Mouse (Mus musculus) cerebral cortex, adult 2 months (tissue): ENCODE measurements around the gene Erbb3.

Experiments used
- WGBS: fragments of 180-500 bp; shearing (Covaris S2); methylation state at CpG from one replicate; pipeline ENCODE4 v1.1.7; 2018; 5-methylcytosine and 5-hydroxymethylcytosine counted together

The Erbb3 gene

GRCm38 (mm10) chr10:128612433-128613153 lies 23.1 kb upstream of the Erbb3 start:
- WGBS: 13% methylated on average over 16 of the region's 16 CpGs

DNA sequence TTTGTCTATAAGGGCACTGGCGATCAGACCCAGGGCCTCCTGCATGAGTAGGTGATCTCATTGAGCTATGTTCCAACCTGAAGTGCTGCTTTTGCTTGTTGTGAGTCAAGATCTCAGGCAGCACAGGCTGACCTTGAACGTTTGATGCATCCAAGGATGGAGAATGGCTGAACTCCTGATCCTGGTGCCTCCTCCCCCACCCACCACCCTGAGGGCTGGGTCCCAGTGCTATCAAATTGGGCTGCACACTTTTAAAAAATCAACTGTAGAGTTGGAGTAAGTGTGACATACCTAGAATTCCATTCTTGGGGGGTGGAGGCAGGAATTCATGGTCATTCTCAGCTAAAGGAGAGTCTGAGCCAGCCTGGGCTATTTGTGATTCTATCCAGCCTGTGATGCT lies 17.0 kb upstream of the Erbb3 start:
- 60% methylated on average over 2 of the region's 2 CpGs for WGBS

DNA sequence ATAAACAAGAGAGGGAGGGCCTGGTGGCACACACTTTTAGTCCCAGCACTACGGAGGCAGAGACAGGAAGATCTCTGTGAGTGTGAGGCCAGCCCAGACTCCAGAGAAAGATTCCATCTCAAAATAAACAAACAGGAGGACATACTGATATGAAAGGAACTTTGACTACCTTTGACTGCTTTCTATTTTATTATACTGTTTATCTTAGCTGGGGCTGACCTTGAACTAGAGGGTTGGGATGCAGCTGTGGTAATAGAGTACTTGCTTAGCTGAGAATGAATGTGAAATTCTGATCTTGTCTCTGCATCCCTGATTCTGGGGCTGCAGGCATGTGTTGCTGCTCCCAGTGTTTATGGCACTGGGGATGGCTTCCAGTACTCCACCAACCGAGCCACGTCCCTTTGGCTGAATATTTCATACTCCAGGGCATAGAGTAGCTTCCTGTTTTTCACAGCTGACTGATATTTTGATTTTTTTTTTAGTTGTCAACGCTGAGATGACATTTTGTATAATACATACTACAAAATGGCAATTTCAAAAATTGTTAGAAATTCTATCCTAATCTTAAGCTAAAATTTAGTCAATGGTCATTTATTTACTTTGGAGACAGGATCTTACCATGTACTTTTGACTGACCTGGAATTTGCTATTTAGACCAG lies 13.1 kb upstream of the Erbb3 start:
- 73% methylated on average over 4 of the region's 4 CpGs for WGBS

DNA sequence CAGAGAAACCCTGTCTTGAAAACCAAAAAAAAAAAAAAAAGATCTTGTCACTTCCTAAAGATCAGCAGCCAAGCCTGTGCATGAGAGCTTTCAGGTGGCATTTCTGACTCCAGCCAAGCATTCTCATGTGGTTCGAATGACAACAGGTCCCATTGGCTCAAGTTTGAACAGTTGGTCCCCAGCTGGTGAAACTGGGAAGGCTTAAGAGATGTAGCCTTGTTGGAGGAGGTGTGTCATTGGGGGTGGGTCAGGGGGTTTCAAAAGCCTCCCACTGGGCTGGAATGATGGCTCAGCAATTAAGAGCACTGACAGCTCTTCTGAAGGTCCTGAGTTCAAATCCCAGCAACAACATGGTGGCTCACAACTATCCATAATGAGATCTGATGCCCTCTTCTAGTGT lies 12.0 kb upstream of the Erbb3 start:
- 86% methylated on average over 1 of the region's 1 CpGs for WGBS

GRCm38 (mm10) chr10:128598476-128598875 lies 9.0 kb upstream of the Erbb3 start:
- WGBS: 87% methylated on average over 2 of the region's 2 CpGs

- WGBS: 56% methylated on average over 5 of the region's 5 CpGs
These were observed 3.3 kb upstream of the Erbb3 start for GRCm38 (mm10) chr10:128592797-128593196.

- WGBS: 90% methylated on average over 6 of the region's 6 CpGs
These were observed 2.0 kb upstream of the Erbb3 start for GRCm38 (mm10) chr10:128591436-128591835.

DNA sequence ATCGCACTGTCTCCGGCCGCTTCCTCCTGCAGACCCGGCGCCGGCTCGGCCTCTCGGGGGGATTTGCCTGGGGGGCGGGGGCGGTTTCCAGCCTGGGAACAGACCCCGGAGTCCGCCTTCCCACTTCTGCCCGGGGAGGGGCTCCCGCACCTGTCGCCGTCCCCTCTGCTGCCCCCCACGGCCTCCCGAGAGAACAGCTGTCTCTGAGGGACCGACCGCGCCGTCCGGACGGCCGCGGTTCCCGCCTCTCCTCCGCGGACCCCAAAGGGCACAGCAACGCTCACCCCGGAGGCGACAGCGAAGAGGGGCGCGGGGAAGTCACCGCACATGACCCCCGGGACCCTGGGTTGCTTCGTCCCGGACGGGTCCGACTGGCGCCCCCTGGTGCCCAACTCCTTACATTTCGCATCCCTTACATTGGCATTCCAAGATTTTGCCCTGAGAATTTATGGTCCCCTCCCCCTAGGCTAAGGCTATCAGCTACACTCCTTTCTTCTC lies 790 bp upstream of the Erbb3 start:
- WGBS: under 1% methylated on average over 43 of the region's 43 CpGs

GRCm38 (mm10) chr10:128588775-128589463 lies 533 bp downstream of the Erbb3 start:
- 9% methylated on average over 23 of the region's 23 CpGs for WGBS

GRCm38 (mm10) chr10:128588136-128588535 lies 1.3 kb downstream of the Erbb3 start:
- WGBS: 48% methylated on average over 1 of the region's 1 CpGs

GRCm38 (mm10) chr10:128587697-128588096 lies 1.8 kb downstream of the Erbb3 start:
- 65% methylated on average over 8 of the region's 8 CpGs for WGBS

GRCm38 (mm10) chr10:128587120-128587519 lies 2.3 kb downstream of the Erbb3 start:
- 60% methylated on average over 4 of the region's 4 CpGs for WGBS

GRCm38 (mm10) chr10:128586546-128586945 lies 2.9 kb downstream of the Erbb3 start:
- 42% methylated on average over 1 of the region's 1 CpGs for WGBS

- 20% methylated on average over 4 of the region's 4 CpGs for WGBS
These were observed 5.1 kb downstream of the Erbb3 start for GRCm38 (mm10) chr10:128584386-128584785.

DNA sequence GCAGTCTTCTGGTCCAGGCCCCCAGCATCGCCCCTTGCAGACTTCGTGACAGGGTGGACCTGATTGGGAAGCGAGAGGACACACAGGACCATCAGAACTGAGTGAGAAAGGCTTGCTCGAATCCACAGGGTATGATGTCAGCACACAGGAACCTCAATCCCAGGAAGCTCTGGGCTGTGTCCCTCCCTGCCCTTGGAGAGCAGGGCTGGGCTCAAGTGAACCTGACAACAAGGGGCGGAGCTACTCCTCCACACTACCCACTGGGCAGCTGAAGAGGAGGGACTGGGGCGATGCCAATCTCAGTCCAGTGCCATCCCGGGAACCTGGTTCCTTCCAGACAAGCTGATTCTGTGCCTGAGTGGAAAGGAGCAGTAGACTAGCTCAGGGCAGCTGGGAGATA lies 5.8 kb downstream of the Erbb3 start:
- 38% methylated on average over 7 of the region's 7 CpGs for WGBS

- 81% methylated on average over 4 of the region's 4 CpGs for WGBS
These were observed 9.7 kb downstream of the Erbb3 start for GRCm38 (mm10) chr10:128579731-128580130.

- WGBS: 94% methylated on average over 3 of the region's 3 CpGs
These were observed 10.2 kb downstream of the Erbb3 start for GRCm38 (mm10) chr10:128579298-128579697.

DNA sequence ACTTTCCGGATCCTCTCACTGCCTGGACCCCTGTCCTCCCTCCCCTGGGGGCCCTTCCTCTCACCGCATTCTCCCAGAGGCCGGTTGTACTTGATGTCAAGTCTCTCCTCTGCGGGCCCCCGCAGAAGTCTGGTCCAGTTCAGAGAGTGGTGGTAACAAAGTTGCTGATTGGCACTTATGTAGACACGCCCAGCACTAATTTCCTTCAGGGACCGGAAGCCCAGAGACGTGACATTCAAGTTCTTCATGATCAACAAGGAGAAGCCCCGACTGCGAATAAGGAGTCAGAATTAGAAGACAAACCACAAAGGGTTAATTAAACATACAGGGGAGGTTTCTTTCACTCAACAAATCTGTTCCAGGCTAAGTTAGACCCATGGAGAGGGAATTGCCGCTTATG lies 11.1 kb downstream of the Erbb3 start:
- 77% methylated on average over 11 of the region's 11 CpGs for WGBS

GRCm38 (mm10) chr10:128575063-128575462 lies 14.4 kb downstream of the Erbb3 start:
- 95% methylated on average over 2 of the region's 2 CpGs for WGBS

DNA sequence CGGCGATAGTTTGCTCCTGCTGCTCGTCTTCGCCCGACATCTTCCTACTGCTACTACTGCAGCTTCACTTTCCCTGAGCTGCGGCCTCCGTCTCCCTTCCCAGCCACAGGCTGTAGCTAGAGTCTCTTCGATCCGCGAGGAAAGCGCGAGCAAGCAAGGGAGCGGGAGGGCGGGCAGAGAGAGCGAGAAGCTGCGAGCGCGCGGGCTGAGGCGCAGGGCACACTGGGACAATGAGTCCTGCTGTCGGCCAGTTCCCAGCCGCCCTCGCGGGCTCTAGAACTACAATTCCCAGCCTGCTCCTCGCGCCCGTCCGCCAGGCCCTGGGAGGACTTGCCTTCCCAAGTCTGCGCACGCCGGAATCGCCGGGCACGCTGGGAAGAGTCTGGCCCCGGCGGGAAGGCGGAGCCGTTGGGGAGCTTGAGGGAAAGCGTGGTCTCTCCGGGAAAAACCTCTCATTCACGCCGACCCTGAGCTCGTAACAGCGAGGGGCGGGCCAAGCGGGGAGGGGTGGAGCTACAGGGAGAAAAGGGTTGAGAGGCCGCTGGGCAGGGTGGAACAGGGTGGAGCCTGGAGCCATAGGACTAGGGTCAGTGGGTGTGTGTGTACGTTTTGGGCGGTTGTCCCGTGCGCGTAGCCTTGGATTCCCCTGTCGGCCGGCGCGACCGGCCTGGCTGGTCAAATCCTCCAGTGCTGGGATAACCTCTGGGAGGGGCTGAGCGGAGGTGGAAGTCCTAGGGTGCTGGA lies 23.5 kb downstream of the Erbb3 start, which contains the start of gene Pa2g4:
TSS of gene Pa2g4 (minus strand) at position 200 of the 744 bp plus-strand sequence.
- WGBS: under 1% methylated on average over 58 of the region's 58 CpGs

DNA sequence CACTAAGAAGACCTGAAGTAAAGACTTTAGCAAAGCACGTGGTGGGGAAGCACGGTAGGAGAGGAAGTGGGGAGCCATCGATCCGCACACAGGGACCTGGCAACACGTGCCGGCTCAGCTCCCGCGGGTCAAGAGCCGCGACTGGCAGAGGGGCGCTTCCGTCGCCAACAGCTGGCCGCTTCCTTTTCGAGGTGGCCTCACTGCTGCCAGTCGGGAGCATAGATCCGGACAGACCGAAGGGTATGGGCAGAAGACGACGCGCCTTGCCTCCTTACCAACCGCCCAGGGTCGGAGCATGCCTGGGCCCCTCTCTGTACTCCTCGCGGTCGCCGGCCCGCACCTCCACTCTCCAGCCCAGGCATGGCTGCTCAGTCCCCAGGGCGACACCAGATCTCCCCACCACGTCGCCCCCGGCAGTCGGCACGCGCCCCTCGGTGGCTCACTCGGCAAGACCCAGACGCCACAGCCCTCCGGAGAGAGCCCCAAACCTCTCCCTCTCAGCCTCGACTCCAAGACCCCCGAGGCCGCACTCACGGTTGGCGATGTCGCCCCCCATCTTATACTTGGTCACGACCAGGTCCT lies 24.2 kb downstream of the Erbb3 start:
- under 1% methylated on average over 46 of the region's 46 CpGs for WGBS
